Mouse (Mus musculus): ENCODE measurements around the gene Rpl22.

Gene Rpl22

GRCm38 (mm10) chr4:152325574-152326411 lies at the start of gene Rpl22:
Rpl22 (plus strand) TSS chr4:152325742.
- peak; percentile 100 for DNase-seq (ENCODE audit: low read depth, low spot score)

GRCm38 (mm10) chr4:152276389-152277347 lies 48.9 kb upstream of the Rpl22 start:
- DNase-seq (ENCODE audit: low read depth, low spot score), result peak; percentile 75

GRCm38 (mm10) chr4:152277916-152278315 lies 47.6 kb upstream of the Rpl22 start:
- no peak for DNase-seq (ENCODE audit: low read depth, low spot score)

- DNase-seq (ENCODE audit: low read depth, low spot score), result peak; percentile 81
Measured at GRCm38 (mm10) chr4:152278986-152279385, 46.6 kb upstream of the Rpl22 start.

GRCm38 (mm10) chr4:152281601-152282000 lies 43.9 kb upstream of the Rpl22 start:
- DNase-seq (ENCODE audit: low read depth, low spot score), result no peak

GRCm38 (mm10) chr4:152282721-152283120 lies 42.8 kb upstream of the Rpl22 start:
- DNase-seq (ENCODE audit: low read depth, low spot score), result no peak

- peak; percentile 91 for DNase-seq (ENCODE audit: low read depth, low spot score)
Measured at GRCm38 (mm10) chr4:152283186-152283950, 42.2 kb upstream of the Rpl22 start.

- peak; percentile 90 for DNase-seq (ENCODE audit: low read depth, low spot score)
Measured at GRCm38 (mm10) chr4:152285505-152285904, 40.0 kb upstream of the Rpl22 start.

- DNase-seq (ENCODE audit: low read depth, low spot score), result peak; percentile 74
Measured at GRCm38 (mm10) chr4:152286183-152286582, 39.4 kb upstream of the Rpl22 start.

GRCm38 (mm10) chr4:152286887-152287286 lies 38.7 kb upstream of the Rpl22 start:
- peak; percentile 53 for DNase-seq (ENCODE audit: low read depth, low spot score)

- no peak for DNase-seq (ENCODE audit: low read depth, low spot score)
Measured at GRCm38 (mm10) chr4:152287317-152288120, 38.0 kb upstream of the Rpl22 start.

- no peak for DNase-seq (ENCODE audit: low read depth, low spot score)
Measured at GRCm38 (mm10) chr4:152288398-152288945, 37.1 kb upstream of the Rpl22 start.

GRCm38 (mm10) chr4:152290385-152290784 lies 35.2 kb upstream of the Rpl22 start:
- no peak for DNase-seq (ENCODE audit: low read depth, low spot score)

- no peak for DNase-seq (ENCODE audit: low read depth, low spot score)
Measured at GRCm38 (mm10) chr4:152290991-152291390, 34.6 kb upstream of the Rpl22 start.

- no peak for DNase-seq (ENCODE audit: low read depth, low spot score)
Measured at GRCm38 (mm10) chr4:152291562-152291961, 34.0 kb upstream of the Rpl22 start, which contains the start of gene Hes3. Hes3 (minus strand) TSS chr4:152291662.

GRCm38 (mm10) chr4:152292102-152292765 lies 33.3 kb upstream of the Rpl22 start:
- DNase-seq (ENCODE audit: low read depth, low spot score), result peak; percentile 56

GRCm38 (mm10) chr4:152294188-152294929 lies 31.2 kb upstream of the Rpl22 start:
- no peak for DNase-seq (ENCODE audit: low read depth, low spot score)

GRCm38 (mm10) chr4:152295916-152296315 lies 29.6 kb upstream of the Rpl22 start:
- DNase-seq (ENCODE audit: low read depth, low spot score), result no peak

- no peak for DNase-seq (ENCODE audit: low read depth, low spot score)
Measured at GRCm38 (mm10) chr4:152296371-152296770, 29.2 kb upstream of the Rpl22 start.

Data from brain, adult 2 months (tissue).